Mouse (Mus musculus): Measurements from ENCODE around the gene Slc17a1. TPM values are rescaled to one million over a fixed set of nuclear protein-coding genes. Genes with fewer than 3 reads are reported as not detected.

Slc17a1 gene
- 13.3 and 20.1 TPM in 2 replicates for total RNA-seq (2014; rRNA removed)
- 12.9 and 14.5 TPM in 2 replicates for polyA plus RNA-seq (2012; rRNA removed)

DNA sequence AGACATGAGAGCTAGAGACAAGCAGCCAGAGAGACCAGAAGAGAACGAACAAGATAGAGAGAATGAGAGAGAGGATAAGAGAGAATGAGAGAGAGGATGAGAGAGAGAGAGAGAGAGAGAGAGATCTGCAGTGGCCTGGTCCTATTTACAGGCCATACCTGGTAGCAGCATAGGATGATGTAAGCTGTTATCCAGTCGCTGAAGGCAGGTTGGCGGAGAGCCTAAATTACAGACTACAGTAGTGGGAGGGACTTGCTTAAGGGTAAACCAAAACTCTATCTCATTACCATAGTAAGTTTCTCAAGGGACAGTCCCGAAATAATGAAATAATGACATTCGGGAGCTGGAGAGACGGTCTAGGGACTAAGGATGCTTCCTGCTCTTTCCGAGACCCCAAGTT is at the start of gene Slc17a1:
Gene Slc17a1, plus strand, starts transcription at position 346 of the 400 bp plus-strand sequence.
- TF ChIP-seq CTCF (IDR thresholded peaks at IDR 0.05; ENCODE audit: low read depth, low read length) (no peak), POLR2A (IDR thresholded peaks at IDR 0.05; ENCODE audit: extremely low read depth, insufficient read depth, low read length) (no peak)
- 22% methylated on average over 7 of the region's 7 CpGs for WGBS
- H3K4me1 ChIP-seq (ENCODE audit: control insufficient read depth, insufficient read depth, low read length): peaks cover 19% of the 10 kb centered on the region
- H3K79me2 ChIP-seq (ENCODE audit: control insufficient read depth, insufficient read depth, low read length): peaks cover 3% of the 10 kb centered on the region; the same call in 1 of the 2 replicates
- H3K27ac ChIP-seq (replicated peaks; ENCODE audit: insufficient read depth, low read depth, low read length): peak within 1 kb of the TSS; percentile 98
- peak; percentile 97 for DNase-seq (ENCODE audit: extremely low read depth, low read depth, low spot score)
- H3K36me3 ChIP-seq (ENCODE audit: control insufficient read depth, insufficient read depth, low read length): no peaks in the 10 kb centered on the region
- no peaks in the 10 kb centered on the region for H3K27me3 ChIP-seq (ENCODE audit: control insufficient read depth, insufficient read depth, low read length)
- peak within 1 kb of the TSS; percentile 93 for H3K9ac ChIP-seq (ENCODE audit: low read depth, low read length)
- peak within 1 kb of the TSS; percentile 51 for H3K4me3 ChIP-seq (ENCODE audit: insufficient read depth, low read depth, low read length)

DNA sequence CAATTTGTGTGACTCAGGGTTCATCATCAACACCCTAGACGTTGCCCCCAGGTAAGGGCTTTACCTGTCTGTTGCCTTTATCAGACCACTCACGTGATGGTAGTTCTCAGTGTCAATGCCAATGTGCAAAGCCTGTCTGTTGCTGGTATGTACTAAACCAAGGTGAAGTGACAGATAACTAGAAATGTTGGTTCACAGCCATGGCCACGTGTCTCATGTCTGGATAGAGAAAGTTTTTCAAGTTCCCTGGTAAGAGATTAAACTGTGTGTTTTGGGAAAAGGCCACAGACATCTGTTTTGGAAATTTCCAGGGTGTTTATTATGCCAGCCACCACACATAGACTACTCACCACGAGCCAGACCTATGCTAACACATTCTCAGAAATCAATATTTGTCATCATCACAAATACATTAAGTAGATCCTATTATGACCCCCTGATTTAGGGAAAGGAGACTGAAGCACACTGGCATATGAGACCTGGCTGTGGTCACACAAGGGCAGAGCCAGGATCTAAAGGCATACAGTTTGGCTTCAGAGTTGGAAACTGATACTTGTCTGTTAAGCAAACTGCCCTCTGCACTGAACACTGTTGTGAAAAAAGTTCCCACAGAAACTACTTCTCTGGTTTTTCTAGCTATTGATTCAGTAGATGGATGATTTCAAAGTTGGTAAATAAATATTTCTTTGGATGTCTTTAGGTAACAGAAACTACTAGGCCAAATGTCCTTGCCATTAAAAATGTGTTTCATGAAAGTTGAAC is 47.2 kb upstream of the Slc17a1 start:
- Histone ChIP-seq H3K36me3 (ENCODE audit: control insufficient read depth, insufficient read depth, low read length) (peaks cover 57% of the 10 kb centered on the region), H3K27me3 (ENCODE audit: control insufficient read depth, insufficient read depth, low read length) (no peaks in the 10 kb centered on the region), H3K9ac (ENCODE audit: low read depth, low read length) (peak overlapping the region; percentile 58), H3K27ac (replicated peaks; ENCODE audit: insufficient read depth, low read depth, low read length) (peak overlapping the region; percentile 97), H3K4me3 (ENCODE audit: insufficient read depth, low read depth, low read length) (no peak overlapping the region), H3K4me1 (ENCODE audit: control insufficient read depth, insufficient read depth, low read length) (peaks cover 29% of the 10 kb centered on the region), H3K79me2 (ENCODE audit: control insufficient read depth, insufficient read depth, low read length) (no peaks in the 10 kb centered on the region)
- TF ChIP-seq CTCF (IDR thresholded peaks at IDR 0.05; ENCODE audit: low read depth, low read length) (no peak), POLR2A (IDR thresholded peaks at IDR 0.05; ENCODE audit: extremely low read depth, insufficient read depth, low read length) (no peak)
- 15% methylated on average over 4 of the region's 4 CpGs for WGBS
- DNase-seq (ENCODE audit: extremely low read depth, low read depth, low spot score): peak; percentile 99

- Histone ChIP-seq H3K27me3 (ENCODE audit: control insufficient read depth, insufficient read depth, low read length) (no peaks in the 10 kb centered on the region), H3K4me3 (ENCODE audit: insufficient read depth, low read depth, low read length) (no peak overlapping the region), H3K27ac (replicated peaks; ENCODE audit: insufficient read depth, low read depth, low read length) (peak overlapping the region; percentile 61; the same call in 1 of the 2 replicates), H3K9ac (ENCODE audit: low read depth, low read length) (no peak overlapping the region), H3K36me3 (ENCODE audit: control insufficient read depth, insufficient read depth, low read length) (peaks cover 45% of the 10 kb centered on the region), H3K79me2 (ENCODE audit: control insufficient read depth, insufficient read depth, low read length) (no peaks in the 10 kb centered on the region), H3K4me1 (ENCODE audit: control insufficient read depth, insufficient read depth, low read length) (peaks cover 35% of the 10 kb centered on the region)
- no peak for TF ChIP-seq POLR2A (IDR thresholded peaks at IDR 0.05; ENCODE audit: extremely low read depth, insufficient read depth, low read length)
- no peak for TF ChIP-seq CTCF (IDR thresholded peaks at IDR 0.05; ENCODE audit: low read depth, low read length)
- WGBS: 3% methylated on average over 3 of the region's 3 CpGs
- DNase-seq (ENCODE audit: extremely low read depth, low read depth, low spot score): peak; percentile 82
These were observed 45.3 kb upstream of the Slc17a1 start for GRCm38 (mm10) chr13:23822213-23822612.

GRCm38 (mm10) chr13:23826606-23827005 is 40.9 kb upstream of the Slc17a1 start:
- H3K27me3 ChIP-seq (ENCODE audit: control insufficient read depth, insufficient read depth, low read length): no peaks in the 10 kb centered on the region
- WGBS: 11% methylated on average over 3 of the region's 3 CpGs
- peak overlapping the region; percentile 44; the same call in 1 of the 2 replicates for H3K27ac ChIP-seq (replicated peaks; ENCODE audit: insufficient read depth, low read depth, low read length)
- H3K4me1 ChIP-seq (ENCODE audit: control insufficient read depth, insufficient read depth, low read length): peaks cover 21% of the 10 kb centered on the region
- DNase-seq (ENCODE audit: extremely low read depth, low read depth, low spot score): peak; percentile 89
- H3K9ac ChIP-seq (ENCODE audit: low read depth, low read length): no peak overlapping the region
- H3K79me2 ChIP-seq (ENCODE audit: control insufficient read depth, insufficient read depth, low read length): no peaks in the 10 kb centered on the region
- H3K4me3 ChIP-seq (ENCODE audit: insufficient read depth, low read depth, low read length): no peak overlapping the region
- peaks cover 17% of the 10 kb centered on the region for H3K36me3 ChIP-seq (ENCODE audit: control insufficient read depth, insufficient read depth, low read length)
- TF ChIP-seq CTCF (IDR thresholded peaks at IDR 0.05; ENCODE audit: low read depth, low read length): no peak
- no peak for TF ChIP-seq POLR2A (IDR thresholded peaks at IDR 0.05; ENCODE audit: extremely low read depth, insufficient read depth, low read length)

- H3K36me3 ChIP-seq (ENCODE audit: control insufficient read depth, insufficient read depth, low read length): no peaks in the 10 kb centered on the region
- H3K4me1 ChIP-seq (ENCODE audit: control insufficient read depth, insufficient read depth, low read length): peaks cover 10% of the 10 kb centered on the region; the same call in 1 of the 2 replicates
- H3K27ac ChIP-seq (replicated peaks; ENCODE audit: insufficient read depth, low read depth, low read length): no peak overlapping the region
- H3K9ac ChIP-seq (ENCODE audit: low read depth, low read length): no peak overlapping the region
- no peak overlapping the region for H3K4me3 ChIP-seq (ENCODE audit: insufficient read depth, low read depth, low read length)
- H3K27me3 ChIP-seq (ENCODE audit: control insufficient read depth, insufficient read depth, low read length): no peaks in the 10 kb centered on the region
- peak; percentile 72 for DNase-seq (ENCODE audit: extremely low read depth, low read depth, low spot score)
- H3K79me2 ChIP-seq (ENCODE audit: control insufficient read depth, insufficient read depth, low read length): no peaks in the 10 kb centered on the region
- 12% methylated on average over 6 of the region's 6 CpGs for WGBS
- TF ChIP-seq POLR2A (IDR thresholded peaks at IDR 0.05; ENCODE audit: extremely low read depth, insufficient read depth, low read length): no peak
- TF ChIP-seq CTCF (IDR thresholded peaks at IDR 0.05; ENCODE audit: low read depth, low read length): peak; percentile 74
These were observed 34.5 kb upstream of the Slc17a1 start for GRCm38 (mm10) chr13:23833053-23833452.

DNA sequence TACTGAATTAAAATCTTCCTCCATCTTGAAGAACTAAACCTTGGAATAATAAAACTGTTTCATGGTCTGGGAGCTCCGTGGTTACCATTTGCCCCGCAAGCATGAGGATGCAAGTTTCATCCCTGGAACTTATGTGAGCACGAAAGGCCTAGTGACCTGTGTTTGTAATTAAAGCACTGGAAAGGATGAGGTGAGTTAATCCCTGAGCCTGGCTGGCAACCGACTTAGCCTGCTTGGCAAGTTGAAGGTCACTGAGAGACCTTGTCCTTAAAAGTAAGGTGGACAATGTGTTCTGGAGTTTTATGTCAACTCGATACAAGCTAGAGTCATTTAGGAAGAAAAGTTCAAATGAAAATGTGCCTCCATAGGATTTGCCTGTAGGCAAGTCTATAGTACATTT is 32.7 kb upstream of the Slc17a1 start:
- TF ChIP-seq POLR2A (IDR thresholded peaks at IDR 0.05; ENCODE audit: extremely low read depth, insufficient read depth, low read length): no peak
- no peak for TF ChIP-seq CTCF (IDR thresholded peaks at IDR 0.05; ENCODE audit: low read depth, low read length)
- no peak overlapping the region for H3K9ac ChIP-seq (ENCODE audit: low read depth, low read length)
- DNase-seq (ENCODE audit: extremely low read depth, low read depth, low spot score): peak; percentile 79
- 48% methylated on average over 5 of the region's 5 CpGs for WGBS
- H3K4me1 ChIP-seq (ENCODE audit: control insufficient read depth, insufficient read depth, low read length): peaks cover 17% of the 10 kb centered on the region; the same call in 1 of the 2 replicates
- H3K4me3 ChIP-seq (ENCODE audit: insufficient read depth, low read depth, low read length): no peak overlapping the region
- no peaks in the 10 kb centered on the region for H3K27me3 ChIP-seq (ENCODE audit: control insufficient read depth, insufficient read depth, low read length)
- H3K79me2 ChIP-seq (ENCODE audit: control insufficient read depth, insufficient read depth, low read length): no peaks in the 10 kb centered on the region
- H3K36me3 ChIP-seq (ENCODE audit: control insufficient read depth, insufficient read depth, low read length): no peaks in the 10 kb centered on the region
- H3K27ac ChIP-seq (replicated peaks; ENCODE audit: insufficient read depth, low read depth, low read length): peak overlapping the region; percentile 61; the same call in 1 of the 2 replicates
